Mouse (Mus musculus) embryo, embryonic 10 days (tissue): Measurements from ENCODE around the gene Kifc1.

ENCODE experiments used
- DNase-seq: peaks from one replicate; pipeline ENCODE4 v3.0.0-alpha.2; 2015; ENCODE audit warnings: low spot score

The Kifc1 gene

DNA sequence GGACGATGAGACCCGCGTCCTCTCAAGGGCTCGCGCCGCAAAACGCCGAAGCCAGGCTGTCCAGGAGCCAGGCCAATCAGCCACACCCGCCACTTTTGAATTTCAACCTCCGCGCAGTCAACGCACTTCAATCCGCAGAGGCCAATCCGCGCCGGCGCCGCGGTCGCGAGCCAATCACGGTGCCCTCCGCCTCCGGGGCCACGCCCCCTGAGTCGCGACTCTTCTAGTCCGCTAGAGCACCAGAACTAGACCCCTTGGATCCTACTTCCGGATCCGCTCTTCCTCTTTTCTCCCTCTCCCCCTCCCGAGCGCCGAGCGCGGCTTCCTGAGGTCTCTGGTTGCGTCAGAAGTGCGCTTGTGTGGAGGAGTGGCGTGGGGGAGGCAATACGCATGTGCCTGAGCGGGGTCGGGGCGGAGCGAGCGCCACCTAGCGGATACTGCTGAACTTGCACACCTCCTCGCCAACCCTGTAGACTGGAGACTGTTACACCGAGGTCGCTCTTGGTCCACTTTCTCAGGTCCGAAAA, at the start of gene Kifc1:
Kifc1 (minus strand) TSS at position 129 of the 527 bp plus-strand sequence.
- peak; percentile 99 for DNase-seq

DNA sequence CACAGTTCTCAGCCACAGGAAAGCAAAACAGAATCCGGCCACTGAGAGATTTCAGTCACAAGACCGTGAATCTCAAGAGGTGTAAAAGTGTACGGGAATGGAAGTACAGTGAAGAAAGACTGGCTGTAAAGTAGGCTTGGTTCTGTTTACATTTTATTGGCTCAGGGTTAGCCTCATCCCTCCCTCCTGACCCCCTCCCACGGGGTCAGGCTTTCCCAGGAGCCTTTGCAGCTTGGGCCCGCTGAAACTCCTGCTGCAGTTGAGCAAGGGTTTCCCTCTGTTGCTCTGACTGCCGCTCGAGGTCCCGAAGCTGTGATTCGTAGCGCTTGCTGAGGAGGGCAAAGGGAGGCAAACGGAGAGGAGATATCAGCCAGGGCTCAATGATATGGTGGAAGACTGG, 48.3 kb upstream of the Kifc1 start:
- no peak for DNase-seq

- no peak for DNase-seq
These were observed 46.5 kb upstream of the Kifc1 start for GRCm38 (mm10) chr17:33936993-33937392.

DNA sequence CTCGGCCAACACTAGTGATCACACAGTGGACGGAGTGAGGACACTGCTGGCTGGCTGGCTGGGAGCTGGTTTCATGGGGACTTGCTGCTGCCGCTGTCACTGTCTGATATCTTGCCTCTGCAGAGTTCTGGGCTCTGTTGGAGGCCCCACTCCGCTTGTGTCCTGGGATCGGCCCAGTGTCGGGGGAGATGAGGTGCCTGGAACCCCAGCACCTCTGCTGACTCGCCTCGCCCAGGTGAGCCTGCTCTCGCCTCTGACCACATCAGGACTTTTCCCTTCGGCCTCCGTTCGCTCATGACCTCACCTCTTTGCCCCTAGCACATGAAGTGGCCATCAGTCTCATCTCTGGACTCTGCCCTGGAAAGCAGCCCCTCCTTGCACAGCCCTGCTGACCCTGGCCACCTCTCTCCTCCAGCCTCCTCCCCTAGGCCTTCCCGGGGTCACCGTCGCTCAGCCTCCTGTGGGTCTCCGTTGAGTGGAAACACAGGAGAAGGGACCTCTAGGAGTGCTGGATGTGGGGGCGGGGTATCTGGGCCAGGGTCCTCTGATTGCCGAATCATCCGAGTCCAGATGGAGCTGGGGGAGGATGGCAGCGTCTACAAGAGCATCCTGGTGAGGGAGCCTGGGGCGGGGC, 45.1 kb upstream of the Kifc1 start:
- no peak for DNase-seq

GRCm38 (mm10) chr17:33932970-33933369, 42.5 kb upstream of the Kifc1 start:
- DNase-seq = no peak

GRCm38 (mm10) chr17:33932448-33932847, 42.0 kb upstream of the Kifc1 start:
- DNase-seq = no peak

GRCm38 (mm10) chr17:33931947-33932346, 41.5 kb upstream of the Kifc1 start:
- no peak for DNase-seq

DNA sequence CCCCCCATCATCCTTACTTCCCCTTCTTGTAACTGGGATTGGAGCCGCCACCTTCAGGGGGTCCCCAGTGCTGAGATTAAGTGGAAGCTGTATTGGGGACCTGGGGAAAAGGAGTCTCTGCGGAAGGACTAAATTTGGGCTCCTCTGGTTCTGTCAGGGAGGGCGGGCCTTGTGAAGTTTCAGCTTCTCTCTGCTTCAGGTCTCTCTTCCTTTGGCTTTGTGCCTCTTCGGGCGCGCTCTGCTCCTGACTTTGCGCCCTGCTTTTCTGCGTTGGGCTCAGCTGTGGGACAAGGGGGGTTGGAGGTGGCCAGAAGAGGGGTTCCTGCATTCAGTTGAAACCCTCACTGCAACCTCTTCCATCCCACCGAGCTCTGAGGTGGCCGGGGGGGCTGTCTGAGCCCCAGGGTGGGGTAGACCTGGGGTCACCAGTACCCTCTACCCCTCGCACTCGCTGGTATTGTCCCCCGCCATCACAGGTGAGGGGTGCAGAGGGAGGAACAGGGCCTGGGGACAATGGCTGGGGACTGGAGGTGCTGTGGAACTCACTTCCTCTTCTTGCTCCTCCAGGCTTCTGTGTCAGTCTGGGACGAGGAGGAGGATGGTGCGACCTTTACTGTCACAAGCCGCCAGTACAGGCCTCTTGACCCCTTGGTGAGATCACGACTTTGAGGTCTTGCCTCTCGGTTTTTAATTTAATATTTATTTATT, 40.9 kb upstream of the Kifc1 start:
- DNase-seq = no peak

DNA sequence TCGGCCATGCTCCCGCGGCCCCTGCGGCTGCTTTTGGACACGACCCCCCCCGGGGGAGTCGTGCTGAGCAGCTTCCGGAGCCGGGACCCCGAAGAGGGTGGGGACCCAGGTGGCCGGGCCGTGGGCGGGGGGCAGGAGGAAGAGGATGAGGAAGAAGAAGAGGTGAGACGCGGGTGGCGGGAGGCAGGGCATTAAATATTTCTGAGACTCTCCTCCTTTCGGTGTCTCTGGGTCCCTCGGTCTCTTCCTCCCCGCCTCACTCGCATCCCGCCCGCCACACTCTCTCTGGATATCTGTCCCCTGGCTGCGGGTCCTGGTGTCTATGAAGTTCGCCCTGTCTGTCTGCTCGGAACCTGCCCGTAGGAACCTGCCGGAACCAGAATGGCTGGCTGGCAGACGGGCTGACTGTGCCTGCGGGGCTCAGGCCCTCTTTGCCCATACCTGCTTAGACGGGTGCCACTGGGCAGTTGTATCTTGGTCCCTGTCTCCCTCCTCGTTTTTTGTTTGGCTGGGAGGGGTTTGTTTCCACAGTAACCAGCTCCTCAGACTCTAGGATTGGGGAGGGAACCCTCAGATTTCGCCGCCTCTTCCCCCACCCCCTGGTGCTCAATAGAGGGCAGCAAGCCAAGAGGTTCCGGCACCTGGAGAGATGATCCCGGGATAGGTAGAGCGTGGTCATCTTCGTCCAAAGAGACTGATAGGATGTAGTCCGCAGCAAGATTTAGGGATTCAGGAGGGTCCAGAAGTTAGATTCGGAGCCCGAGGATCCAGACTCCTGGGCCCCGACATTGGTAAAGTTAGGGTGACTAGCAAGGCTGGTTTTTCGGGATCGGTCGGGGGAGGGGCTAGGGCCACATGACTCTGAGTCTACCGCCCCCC, 40.1 kb upstream of the Kifc1 start:
- DNase-seq = no peak

DNA sequence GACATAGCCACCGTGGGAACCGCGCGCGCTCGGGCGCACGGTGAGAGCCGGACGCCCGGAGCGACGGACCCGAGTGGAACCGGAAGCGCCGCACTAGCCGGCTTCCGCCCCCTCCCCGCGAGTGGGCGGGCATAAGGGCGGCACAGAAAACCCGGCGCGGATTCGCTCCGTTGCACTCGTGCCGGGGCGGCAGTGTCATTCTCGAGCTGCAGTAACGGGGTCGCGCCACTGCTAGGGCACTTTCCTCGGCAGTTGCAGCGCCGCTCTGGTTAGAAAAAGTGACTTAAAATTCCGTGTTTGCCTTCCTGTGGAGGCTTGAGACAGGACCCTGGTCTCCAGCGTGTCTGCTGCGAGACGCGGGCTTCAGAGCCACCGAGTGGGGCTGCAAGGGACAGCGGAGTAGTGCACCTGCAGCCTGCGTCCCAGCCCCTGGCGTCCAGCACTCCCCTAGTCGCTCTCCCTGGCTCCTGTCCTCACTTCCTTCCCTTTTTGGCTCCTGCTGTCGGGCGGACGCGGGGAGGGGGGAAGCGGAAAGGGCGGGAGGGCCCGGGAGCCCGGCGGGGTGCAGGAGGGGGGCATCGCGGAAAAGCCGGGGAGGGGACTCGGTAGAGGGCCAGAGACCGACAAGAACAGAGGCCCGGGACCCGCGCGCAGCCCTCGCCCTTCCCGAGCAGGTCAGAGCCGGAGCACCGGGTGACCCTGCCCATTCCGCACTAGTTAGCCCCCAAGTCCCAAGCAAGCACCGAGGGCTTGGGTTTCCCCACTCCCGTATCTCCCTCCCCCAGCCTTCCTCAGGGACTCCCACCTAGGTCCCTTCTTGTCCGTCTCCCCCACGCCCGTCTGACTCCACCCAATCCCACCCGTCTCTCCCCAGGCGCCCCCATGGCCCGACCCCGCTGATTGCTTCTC, 39.2 kb upstream of the Kifc1 start, which contains the start of gene Rgl2:
Rgl2 (plus strand) TSS at position 173 of the 909 bp plus-strand sequence.
- DNase-seq = peak; percentile 95

DNA sequence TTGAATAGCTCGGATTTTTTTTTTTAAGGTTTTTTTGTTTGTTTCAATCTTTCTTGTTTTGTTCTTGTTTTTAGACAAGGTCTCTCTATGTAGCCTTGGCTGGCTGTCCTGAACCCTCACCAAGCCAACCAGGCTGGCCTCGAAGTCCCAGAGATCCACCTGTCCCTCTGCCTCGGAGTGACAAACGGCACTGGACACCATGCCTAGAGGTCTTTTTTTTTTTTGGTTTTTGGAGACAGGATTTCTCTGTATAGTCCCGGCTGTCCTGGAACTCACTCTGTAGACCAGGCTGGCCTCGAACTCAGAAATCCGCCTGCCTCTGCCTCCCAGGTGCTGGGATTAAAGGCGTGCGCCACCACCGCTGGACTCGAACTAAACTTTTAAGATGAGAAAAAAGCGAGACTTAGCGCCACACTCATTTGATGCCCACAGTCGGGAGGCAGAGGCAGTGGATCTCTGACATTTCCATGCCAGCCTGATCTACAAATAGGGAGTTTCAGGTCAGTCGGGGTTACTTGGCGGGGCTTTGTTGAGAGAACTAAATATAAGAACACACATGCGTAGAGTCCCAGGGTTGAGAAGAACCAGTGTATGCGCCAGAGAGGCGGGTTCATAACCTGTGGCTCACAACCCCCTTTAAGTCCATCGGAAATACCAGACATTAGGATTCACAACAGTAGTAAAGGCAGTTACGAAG, 37.9 kb upstream of the Kifc1 start:
- DNase-seq = no peak

DNA sequence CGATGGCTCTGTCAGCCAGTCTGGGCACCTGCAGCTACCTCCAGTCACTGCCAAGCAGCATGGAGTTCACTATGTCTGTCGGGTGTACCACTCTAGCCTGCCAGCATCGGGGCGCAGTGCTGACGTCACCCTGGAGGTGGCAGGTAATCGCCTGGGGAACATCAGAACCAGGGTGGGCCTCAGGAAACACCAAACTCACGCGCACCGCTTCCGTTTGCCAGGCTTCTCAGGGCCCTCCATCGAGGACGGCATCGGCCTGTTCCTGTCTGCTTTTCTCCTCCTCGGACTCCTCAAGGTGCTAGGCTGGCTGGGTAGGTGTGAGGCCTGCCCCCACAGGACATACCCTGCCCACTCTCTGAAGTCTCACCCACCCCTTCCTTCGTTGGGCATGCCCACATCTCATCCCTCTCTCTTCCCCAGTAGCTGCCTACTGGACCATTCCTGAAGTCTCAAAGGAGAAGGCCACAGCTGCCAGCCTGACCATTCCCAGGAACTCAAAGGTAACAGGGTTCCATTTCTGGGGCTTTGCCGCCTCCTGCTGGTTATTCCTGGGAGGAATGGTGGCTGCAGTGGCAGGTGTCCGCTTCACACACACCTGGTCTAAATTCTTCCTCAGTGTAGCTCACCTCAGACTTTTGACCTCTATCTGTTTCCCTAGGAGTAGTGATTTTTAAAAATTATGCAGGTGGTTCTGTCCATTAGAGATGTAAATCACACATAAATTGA, 35.9 kb upstream of the Kifc1 start:
- no peak for DNase-seq

- no peak for DNase-seq
These were observed 35.1 kb upstream of the Kifc1 start for GRCm38 (mm10) chr17:33925406-33926116.

DNA sequence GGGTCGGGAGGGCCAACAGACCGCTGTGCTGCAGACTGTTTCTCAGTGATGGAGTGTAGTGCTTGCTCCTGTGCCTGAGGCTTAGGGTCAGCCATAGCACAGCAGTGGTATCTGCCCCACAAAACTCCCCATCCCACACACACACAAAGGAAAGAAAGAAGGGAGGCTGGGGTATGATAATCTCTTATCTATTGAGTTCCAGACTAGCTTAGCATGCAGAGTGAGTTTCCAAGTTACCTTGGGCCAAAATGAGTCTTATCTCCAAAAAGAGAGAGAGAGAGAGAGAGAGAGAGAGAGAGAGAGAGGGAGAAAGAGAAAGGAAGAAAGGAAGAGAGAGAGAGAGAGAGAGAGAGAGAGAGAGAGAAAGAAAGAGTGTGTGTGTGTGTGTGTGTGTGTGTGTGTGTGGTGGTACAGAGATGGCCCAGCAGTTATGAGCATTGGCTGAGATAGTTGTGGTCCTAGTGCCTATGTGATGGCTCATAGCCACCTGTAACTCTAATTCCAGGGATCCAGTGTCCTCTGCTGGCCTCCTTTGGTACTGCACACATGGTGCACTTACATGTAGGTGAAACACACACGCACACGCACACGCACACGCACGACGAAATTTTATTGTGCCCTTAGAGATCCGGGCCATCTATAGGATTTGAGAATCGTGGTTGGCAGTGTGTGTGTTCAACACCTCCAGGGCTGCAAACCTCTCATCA, 34.3 kb upstream of the Kifc1 start:
- DNase-seq = no peak

- no peak for DNase-seq
These were observed 30.9 kb upstream of the Kifc1 start for GRCm38 (mm10) chr17:33921361-33921760.

DNA sequence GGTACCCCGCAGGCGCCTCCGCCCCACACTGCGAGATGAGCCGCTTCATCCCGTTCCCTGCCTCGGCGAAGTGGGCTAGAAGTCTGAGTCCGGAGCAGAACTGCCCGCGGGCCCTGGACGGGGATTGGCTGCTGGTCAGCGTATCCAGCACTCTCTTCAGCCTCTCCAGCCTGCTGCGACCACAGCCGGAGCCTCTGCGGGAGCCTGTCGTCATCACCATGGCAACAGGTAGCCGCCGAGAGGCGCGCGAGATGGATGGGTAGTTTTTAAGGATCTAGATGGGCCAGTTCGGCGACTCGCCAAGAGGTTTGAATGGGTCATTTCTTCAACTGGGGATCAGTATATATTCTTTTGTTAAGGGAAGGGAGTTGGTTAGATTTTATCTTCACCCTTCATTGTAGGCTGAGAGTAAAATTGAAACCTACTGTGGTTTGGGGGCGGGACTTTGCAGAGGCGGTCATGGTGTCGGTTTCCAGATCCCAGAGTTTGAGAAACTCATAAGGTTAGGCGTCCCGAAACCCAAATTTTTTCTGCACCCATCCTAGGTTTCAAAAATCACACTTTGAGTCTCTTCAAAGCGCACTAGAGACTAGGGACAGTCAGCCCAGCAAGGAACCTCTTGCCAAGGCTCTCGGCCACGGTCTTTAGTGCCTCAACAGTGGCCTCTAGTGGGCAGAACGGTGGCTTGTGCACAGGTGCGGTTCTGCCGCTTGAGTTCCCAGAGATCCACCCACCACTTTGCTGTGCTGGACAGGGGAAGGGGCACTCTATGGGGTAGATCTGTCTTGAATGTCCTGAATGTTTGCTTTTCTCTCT, 30.0 kb upstream of the Kifc1 start:
- peak; percentile 93 for DNase-seq

DNA sequence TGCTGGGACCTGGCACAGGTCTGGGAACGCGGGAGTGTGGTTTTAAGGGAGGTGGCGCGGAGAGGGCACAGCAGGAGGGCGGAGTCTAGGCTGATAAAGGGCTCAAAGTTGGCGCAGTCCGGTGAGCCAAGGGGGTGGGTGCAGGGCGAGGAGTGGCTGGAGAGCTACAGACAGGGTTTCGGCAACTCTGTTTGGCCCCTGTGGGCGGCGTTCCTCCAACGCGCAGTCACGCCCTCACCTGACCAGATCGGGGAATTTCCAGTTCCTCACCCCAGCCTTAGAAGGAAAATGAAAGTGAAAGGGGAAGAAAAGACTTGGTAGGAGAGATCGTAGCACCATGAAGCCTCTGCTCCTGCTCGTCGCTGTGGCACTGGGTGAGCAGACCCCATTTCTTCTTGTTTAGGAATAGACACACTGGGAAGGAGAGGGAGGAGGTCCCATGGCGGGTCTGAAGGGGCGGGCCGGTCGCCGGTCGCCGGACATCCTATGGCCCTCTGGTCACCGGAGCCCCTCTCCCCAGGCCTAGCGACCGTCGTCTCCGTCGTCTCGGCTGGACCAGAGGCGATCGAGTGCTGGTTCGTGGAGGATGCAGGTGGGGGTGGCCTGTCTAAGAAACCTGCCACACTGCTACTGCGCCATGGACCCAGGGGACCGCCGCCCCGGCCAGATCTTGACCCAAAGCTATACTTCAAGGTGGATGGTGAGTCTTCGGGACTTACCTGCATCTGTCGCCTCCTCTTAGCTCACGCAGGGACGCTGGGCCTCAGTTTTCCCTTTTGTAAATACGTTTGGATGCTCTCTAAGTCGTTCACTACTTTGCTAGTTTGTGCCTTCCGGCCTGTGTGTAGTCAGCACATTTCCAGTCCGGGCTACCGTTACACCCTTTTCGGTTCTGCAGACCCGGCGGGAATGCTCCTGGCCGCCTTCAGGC, 29.2 kb upstream of the Kifc1 start:
- DNase-seq = peak; percentile 71
